Mouse (Mus musculus) cerebellum, adult 11 months (tissue): ENCODE results near the gene Slco1a5.
"Not testable (repeated sequence)": the region's sequence is repeated elsewhere in the genome, so short reads cannot be mapped to it uniquely, and the experiment has no call there.

Experiments used
- DNase-seq: peaks from one replicate; pipeline ENCODE4 v3.0.0; 2022

Slco1a5 gene

GRCm38 (mm10) chr6:142322881-142323280 is at the start of gene Slco1a5:
Gene Slco1a5, minus strand, starts transcription at chr6:142322981.
- DNase-seq, result no peak

GRCm38 (mm10) chr6:142369568-142369967 is 46.8 kb upstream of the Slco1a5 start:
- DNase-seq, result no peak

DNA sequence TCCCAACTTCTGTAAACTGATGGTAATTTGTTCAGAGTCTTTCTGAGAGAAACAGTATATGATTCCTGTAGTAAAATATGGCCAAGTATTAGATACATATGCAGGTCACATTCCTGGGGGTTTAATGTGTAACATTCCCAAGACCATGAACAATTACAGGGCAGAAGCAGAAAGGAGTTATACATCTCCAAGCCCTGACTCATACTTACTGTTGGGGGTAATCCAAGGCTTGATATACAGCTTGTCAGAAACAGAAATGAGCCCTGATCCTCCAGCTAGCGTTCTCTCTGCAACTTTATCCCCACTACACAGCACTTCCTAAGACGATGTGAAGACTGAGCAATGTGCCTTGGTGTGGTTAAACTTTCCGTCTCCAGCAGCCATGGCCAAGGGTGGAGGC is 44.8 kb upstream of the Slco1a5 start:
- no peak for DNase-seq

GRCm38 (mm10) chr6:142366473-142367018 is 43.8 kb upstream of the Slco1a5 start:
- no peak for DNase-seq

- DNase-seq, result no peak
Measured at GRCm38 (mm10) chr6:142365742-142366472, 43.1 kb upstream of the Slco1a5 start.

GRCm38 (mm10) chr6:142363019-142363576 is 40.3 kb upstream of the Slco1a5 start:
- no peak for DNase-seq

DNA sequence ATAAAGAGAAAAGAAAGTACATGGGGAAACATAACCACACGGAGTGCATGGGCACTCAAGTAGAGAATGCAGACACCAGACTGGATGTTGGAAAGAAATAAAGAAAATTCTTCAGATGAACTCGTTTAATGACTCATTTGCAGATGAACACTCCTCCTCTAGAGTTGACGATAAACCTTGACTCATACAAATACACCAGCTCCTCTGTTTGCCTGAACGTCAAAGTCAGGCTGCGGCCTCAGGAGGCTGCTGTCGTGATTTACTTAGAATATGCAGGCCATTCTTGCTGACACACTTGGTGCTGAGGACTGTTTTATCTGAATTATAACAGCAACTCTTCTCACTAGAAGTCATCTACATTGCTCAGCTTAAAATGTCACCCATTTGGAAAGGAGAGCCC is 39.3 kb upstream of the Slco1a5 start:
- DNase-seq, result no peak

- no peak for DNase-seq
Measured at GRCm38 (mm10) chr6:142357106-142357505, 34.3 kb upstream of the Slco1a5 start.

- not testable (repeated sequence) for DNase-seq
Measured at GRCm38 (mm10) chr6:142352099-142352498, 29.3 kb upstream of the Slco1a5 start.

GRCm38 (mm10) chr6:142347431-142348385 is 24.9 kb upstream of the Slco1a5 start:
- DNase-seq, result no peak

GRCm38 (mm10) chr6:142346181-142347110 is 23.7 kb upstream of the Slco1a5 start:
- no peak for DNase-seq

DNA sequence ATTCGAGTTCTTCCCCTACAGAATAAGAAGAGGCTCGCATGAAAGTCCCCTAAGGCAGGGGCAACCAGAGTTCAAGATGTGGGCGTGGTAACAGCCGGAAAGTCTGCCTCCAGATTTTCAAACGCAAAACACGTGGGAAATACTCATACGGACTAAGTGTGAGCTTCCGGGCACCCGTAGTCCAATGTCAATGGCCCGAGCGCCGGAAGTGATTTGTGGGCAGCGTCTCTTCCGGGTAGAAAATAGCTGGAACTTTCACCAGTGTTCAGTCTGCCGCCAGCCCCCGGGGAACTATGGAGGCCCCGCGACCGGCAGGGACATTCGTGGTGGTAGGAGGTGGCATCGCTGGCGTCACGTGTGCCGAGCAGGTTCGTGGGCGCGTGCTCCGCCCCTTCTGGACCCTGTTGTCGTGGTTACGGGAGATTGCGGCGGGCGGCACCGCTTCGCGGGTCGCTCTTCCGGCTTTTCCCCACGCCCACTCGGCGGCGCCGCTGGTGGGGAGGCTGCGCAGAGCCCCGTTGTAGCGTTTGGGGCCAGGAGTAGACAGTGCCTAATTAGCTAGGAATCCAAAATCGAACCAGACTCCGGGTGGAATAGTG is 22.8 kb upstream of the Slco1a5 start, which contains the start of gene Pyroxd1:
Gene Pyroxd1, plus strand, starts transcription at position 215 of the 599 bp plus-strand sequence.
- DNase-seq, result peak; percentile 71

DNA sequence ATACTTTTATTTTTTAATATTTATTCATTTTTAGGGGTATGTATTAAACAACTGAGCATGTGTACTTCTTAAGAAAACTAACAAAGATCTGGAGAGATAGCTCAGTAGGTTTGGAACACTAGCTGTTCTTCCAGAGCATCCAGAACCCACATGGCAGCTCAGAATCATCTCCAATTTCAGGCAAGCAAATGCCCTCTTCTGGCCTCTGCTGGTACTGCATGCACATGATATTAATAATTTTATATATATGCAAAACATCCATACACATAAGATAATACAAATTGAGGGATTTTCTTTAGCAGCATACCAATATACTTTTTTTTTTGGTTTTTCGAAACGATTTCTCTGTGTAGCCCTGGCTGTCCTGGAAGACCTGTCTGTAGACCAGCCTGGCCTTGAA is 20.8 kb upstream of the Slco1a5 start:
- DNase-seq, result no peak

- no peak for DNase-seq
Measured at GRCm38 (mm10) chr6:142339576-142339975, 16.8 kb upstream of the Slco1a5 start.

DNA sequence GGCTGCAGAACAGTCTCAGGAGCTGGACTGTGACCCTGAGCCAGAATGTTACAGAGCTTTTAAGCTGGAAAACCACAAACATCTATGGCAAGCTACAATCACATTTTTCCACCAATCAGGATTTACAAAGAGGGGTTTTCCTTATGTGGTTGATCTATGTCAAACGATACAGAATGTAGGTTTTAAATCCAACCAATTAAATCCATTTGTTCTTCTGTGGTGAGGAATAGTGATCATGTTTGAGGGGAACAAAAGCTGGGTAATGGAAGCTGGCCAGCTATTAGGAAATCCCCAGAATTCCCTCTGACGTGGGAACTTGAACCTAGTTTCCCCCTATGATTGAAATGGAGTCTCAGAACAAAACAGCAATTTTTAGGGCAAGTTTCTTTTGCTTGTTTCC is 16.2 kb upstream of the Slco1a5 start:
- no peak for DNase-seq

DNA sequence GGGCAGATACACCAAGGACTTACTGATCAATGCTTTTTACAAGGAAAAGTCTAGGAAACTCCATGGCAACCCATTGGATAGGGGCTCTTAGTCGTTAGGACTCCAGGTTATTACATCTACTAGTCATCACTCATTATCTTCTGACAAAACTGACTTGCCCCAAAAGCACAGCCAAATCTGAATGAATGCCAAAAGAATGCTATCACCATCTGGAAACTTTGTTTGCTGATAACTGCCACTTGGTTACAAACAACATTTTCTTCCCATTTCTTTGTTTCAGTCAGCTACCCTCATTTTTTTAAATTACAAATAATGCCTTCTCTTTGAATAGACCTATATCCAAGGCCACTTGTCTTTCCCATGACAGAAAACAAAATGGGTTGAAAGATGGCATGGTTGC is 6.4 kb upstream of the Slco1a5 start:
- DNase-seq, result no peak

GRCm38 (mm10) chr6:142326598-142326997 is 3.8 kb upstream of the Slco1a5 start:
- no peak for DNase-seq

DNA sequence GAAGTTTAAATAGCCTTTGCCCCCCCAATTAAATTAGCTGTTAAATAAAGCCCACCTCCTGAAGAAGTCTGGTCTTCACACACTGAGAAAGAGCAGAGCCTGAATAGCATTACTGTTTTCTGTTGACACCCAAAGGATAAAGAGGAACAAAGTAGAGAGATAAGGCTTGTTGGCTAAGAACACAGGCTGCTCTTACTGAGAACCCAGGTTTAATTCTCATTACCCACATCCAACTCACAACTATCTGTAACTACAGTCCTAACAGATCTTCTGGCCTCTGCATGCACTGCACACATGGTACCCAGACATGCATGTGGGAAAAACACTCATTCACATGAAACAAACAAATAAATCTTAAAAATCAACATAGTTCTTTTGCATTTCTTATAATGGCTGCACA is 5.7 kb downstream of the Slco1a5 start:
- DNase-seq, result no peak

DNA sequence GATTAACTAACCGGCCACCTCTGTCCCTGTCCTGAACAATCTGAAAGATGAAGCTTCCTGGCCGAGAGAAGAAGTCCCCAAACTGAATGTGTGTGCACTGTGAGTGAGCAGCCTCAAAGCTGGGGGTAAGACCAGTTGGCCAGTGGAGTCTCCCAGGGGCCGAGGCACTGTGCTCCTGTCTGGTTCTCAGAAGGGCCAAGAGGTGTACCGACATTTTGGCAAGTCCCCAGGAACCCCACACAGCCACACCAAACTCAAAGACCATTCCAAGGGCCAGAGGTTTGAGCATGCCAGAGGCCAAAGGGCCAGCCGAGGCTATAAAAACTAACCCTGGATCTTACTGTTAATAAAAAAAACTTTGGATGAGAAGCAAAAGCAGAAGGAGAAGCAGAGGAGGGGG is 8.5 kb downstream of the Slco1a5 start:
- DNase-seq, result no peak

- DNase-seq, result no peak
Measured at GRCm38 (mm10) chr6:142305076-142305475, 17.7 kb downstream of the Slco1a5 start.

DNA sequence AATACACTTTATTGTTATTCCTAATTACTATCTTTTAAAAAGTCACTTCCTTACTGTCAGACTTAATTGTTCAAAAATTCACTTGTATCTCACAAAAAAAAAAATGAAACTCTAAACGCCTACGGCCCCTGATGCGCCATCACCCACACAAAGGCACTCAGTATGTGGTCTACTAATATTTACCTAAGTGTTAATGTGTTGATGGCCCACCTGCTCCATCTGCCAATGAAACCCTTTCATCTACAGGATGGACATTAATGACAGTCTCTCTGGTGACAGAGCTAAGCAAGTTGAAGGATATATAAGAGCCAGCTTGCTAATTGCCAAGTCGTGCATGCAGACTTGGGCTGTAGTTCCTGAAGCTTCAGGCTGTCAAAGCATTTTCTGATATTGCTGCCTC is 24.7 kb downstream of the Slco1a5 start, which contains the start of gene Iapp:
Gene Iapp, plus strand, starts transcription at position 326 of the 400 bp plus-strand sequence.
- DNase-seq, result no peak
